ENCODE assay signal across 26 mouse cellular contexts in genomic region chr2:174444359-174444758, GRCm38 (mm10). TPM values are rescaled to one million over a fixed set of nuclear protein-coding genes. Genes with fewer than 3 reads are reported as not detected.
DNase-seq lines count a peak whose midpoint lies in the region; ATAC-seq lines count a peak whose summit lies in the region.
"Had no signal": no experiment of that assay in that cellular context is flagged by ENCODE, and none has a peak within 500 bp of the region (broad histone marks: within the 10 kb centered on the region; RNA-seq: fewer than 3 reads in every experiment).

No protein-coding gene starts in this region.

- H3K27ac ChIP-seq in liver, embryonic 12.5 days = 0 out of 2 replicates have a peak overlapping the region, but pooled peaks have one; percentile 22
- no peak overlapping the region for H3K27ac ChIP-seq in midbrain, embryonic 11.5 days (ENCODE audit: low read depth, low read length)
- no peak overlapping the region for H3K27ac ChIP-seq in midbrain, embryonic 16.5 days (ENCODE audit: low read length)
- H3K27ac ChIP-seq: embryonic facial prominence, embryonic 13.5 days; embryonic facial prominence, embryonic 15.5 days; forebrain, embryonic 10.5 days; forebrain, embryonic 12.5 days had no signal

- no peak overlapping the region for H3K4me3 ChIP-seq in liver, embryonic 12.5 days
- H3K4me3 ChIP-seq in midbrain, embryonic 11.5 days (ENCODE audit: low read depth, low read length) = no peak overlapping the region
- no peak overlapping the region for H3K4me3 ChIP-seq in midbrain, embryonic 16.5 days (ENCODE audit: low read depth, low read length)
- H3K4me3 ChIP-seq: embryonic facial prominence, embryonic 13.5 days; embryonic facial prominence, embryonic 15.5 days; erythroblast, embryonic 14.5 days; forebrain, embryonic 10.5 days; forebrain, embryonic 12.5 days had no signal

- no peak overlapping the region for H3K4me2 ChIP-seq in liver, embryonic 12.5 days
- no peak overlapping the region for H3K4me2 ChIP-seq in midbrain, embryonic 11.5 days
- no peak overlapping the region for H3K4me2 ChIP-seq in midbrain, embryonic 16.5 days (ENCODE audit: low read length)
- H3K4me2 ChIP-seq: embryonic facial prominence, embryonic 13.5 days; embryonic facial prominence, embryonic 15.5 days; forebrain, embryonic 12.5 days had no signal

- 61% methylated on average over 7 of the region's 7 CpGs for WGBS in liver, embryonic 12.5 days (ENCODE audit: insufficient replicate concordance)
- 85% methylated on average over 6 of the region's 7 CpGs for WGBS in midbrain, embryonic 11.5 days
- 86% methylated on average over 7 of the region's 7 CpGs for WGBS in midbrain, embryonic 16.5 days

- H3K9ac ChIP-seq in liver, embryonic 12.5 days = no peak overlapping the region
- no peak overlapping the region for H3K9ac ChIP-seq in midbrain, embryonic 11.5 days (ENCODE audit: low read length)
- no peak overlapping the region for H3K9ac ChIP-seq in midbrain, embryonic 16.5 days (ENCODE audit: low read depth, low read length)
- H3K9ac ChIP-seq: embryonic facial prominence, embryonic 13.5 days; embryonic facial prominence, embryonic 15.5 days; forebrain, embryonic 12.5 days had no signal

- no peaks in the 10 kb centered on the region for H3K36me3 ChIP-seq in liver, embryonic 12.5 days
- H3K36me3 ChIP-seq in midbrain, embryonic 11.5 days (ENCODE audit: control insufficient read depth, insufficient read depth, low read length) = no peaks in the 10 kb centered on the region
- H3K36me3 ChIP-seq in midbrain, embryonic 16.5 days (ENCODE audit: control insufficient read depth, insufficient read depth, low read length) = no peaks in the 10 kb centered on the region
- H3K36me3 ChIP-seq: embryonic facial prominence, embryonic 13.5 days; embryonic facial prominence, embryonic 15.5 days; forebrain, embryonic 10.5 days; forebrain, embryonic 12.5 days; G1E had no signal

- no peak for ATAC-seq in liver, embryonic 12.5 days
- no peak for ATAC-seq in midbrain, embryonic 11.5 days (ENCODE audit: low FRiP score)
- no peak for ATAC-seq in midbrain, embryonic 16.5 days
- 0 out of 2 replicates have a peak, but pooled peaks have one; percentile 14 for ATAC-seq in megakaryocyte progenitor cell, adult 5-6 weeks (replicated peaks; ENCODE audit: poor library complexity)
- ATAC-seq: forebrain, embryonic 14.5 days; forebrain, embryonic 16.5 days had no signal

- peaks cover 29% of the 10 kb centered on the region for H3K4me1 ChIP-seq in liver, embryonic 12.5 days
- H3K4me1 ChIP-seq in midbrain, embryonic 11.5 days (ENCODE audit: control insufficient read depth, insufficient read depth, low read length) = peaks cover 3% of the 10 kb centered on the region; the same call in 1 of the 2 replicates
- H3K4me1 ChIP-seq in midbrain, embryonic 16.5 days (ENCODE audit: control insufficient read depth, insufficient read depth, low read length) = 0 out of 2 replicates have a peak, but pooled peaks cover under 1% of the 10 kb centered on the region

- no peaks in the 10 kb centered on the region for H3K9me3 ChIP-seq in liver, embryonic 12.5 days (replicated peaks)
- no peaks in the 10 kb centered on the region for H3K9me3 ChIP-seq in midbrain, embryonic 11.5 days (ENCODE audit: control insufficient read depth, low read length)
- H3K9me3 ChIP-seq in midbrain, embryonic 16.5 days (replicated peaks; ENCODE audit: control insufficient read depth, low read length, poor library complexity, severe bottlenecking) = no peaks in the 10 kb centered on the region
- H3K9me3 ChIP-seq: embryonic facial prominence, embryonic 13.5 days; embryonic facial prominence, embryonic 15.5 days; forebrain, embryonic 10.5 days; forebrain, embryonic 12.5 days; G1E had no signal

- DNase-seq in liver (no peak), MN1 (ENCODE audit: low spot score) (no peak)
- DNase-seq in midbrain, embryonic 11.5 days (ENCODE audit: low spot score, missing footprints) = peak; percentile 26
- DNase-seq in heart, adult 8-10 months (ENCODE audit: low spot score) = no peak
- DNase-seq: adrenal gland, adult 2 months; adrenal gland, postnatal 10 days; adrenal gland, postnatal 25 days; cerebellum, adult 11 months; cerebellum, adult 18-20 months; cerebellum, adult 8-10 months; cerebellum, adult 9-11 months; cerebellum, postnatal 14 days; cerebellum, postnatal 36 days; embryo, embryonic 11 days had no signal

- peaks cover 16% of the 10 kb centered on the region for H3K27me3 ChIP-seq in liver, embryonic 12.5 days (replicated peaks)
- H3K27me3 ChIP-seq in midbrain, embryonic 11.5 days (ENCODE audit: control insufficient read depth, insufficient read depth, low read length) = no peaks in the 10 kb centered on the region
- no peaks in the 10 kb centered on the region for H3K27me3 ChIP-seq in midbrain, embryonic 16.5 days (ENCODE audit: control insufficient read depth, insufficient read depth, low read depth, low read length)
- H3K27me3 ChIP-seq: embryonic facial prominence, embryonic 13.5 days; embryonic facial prominence, embryonic 15.5 days; forebrain, embryonic 12.5 days had no signal

RNA-seq across cellular contexts. Expression of gene Ctsz, which starts 5.5 kb away (rescaled TPM):
- 102 and 111 TPM in 2 replicates for polyA plus RNA-seq in liver, embryonic 12.5 days (2016; fragmentation: Nextera tagmentation; extraction: Ambion mirVana)
- polyA plus RNA-seq in midbrain, embryonic 11.5 days (2014; fragmentation: Nextera tagmentation; extraction: Ambion mirVana) = 93.7 and 102 TPM in 2 replicates
- polyA plus RNA-seq in midbrain, embryonic 16.5 days (2015; fragmentation: Nextera tagmentation; extraction: Ambion mirVana) = 54.8 and 63.3 TPM in 2 replicates
- 190 and 207 TPM in 2 replicates for total RNA-seq in megakaryocyte progenitor cell, adult 5-6 weeks (2015)
- total RNA-seq in megakaryocyte progenitor cell, adult 5-6 weeks (2017) = 307 and 339 TPM in 2 replicates
- 10 to 100 TPM; 23.2 to 31.4 (median 25.9) TPM for total RNA-seq in heart, adult 8-10 months (2022)

RNA-seq across cellular contexts. Expression of gene Tubb1, which starts 6.1 kb away (rescaled TPM):
- 48.2 and 55.7 TPM in 2 replicates for polyA plus RNA-seq in liver, embryonic 12.5 days (2016; fragmentation: Nextera tagmentation; extraction: Ambion mirVana)
- 5.3 and 6.8 TPM in 2 replicates for polyA plus RNA-seq in midbrain, embryonic 11.5 days (2014; fragmentation: Nextera tagmentation; extraction: Ambion mirVana)
- 0.43 and 0.48 TPM in 2 replicates for polyA plus RNA-seq in midbrain, embryonic 16.5 days (2015; fragmentation: Nextera tagmentation; extraction: Ambion mirVana)
- total RNA-seq in megakaryocyte progenitor cell, adult 5-6 weeks (2015) = not detected in 2 replicates
- 0.30 TPM in 1 of 2 replicates, not detected in the other for total RNA-seq in megakaryocyte progenitor cell, adult 5-6 weeks (2017)
- 10 to 100 TPM in 1 of 4 experiments, 1 to 10 TPM in 3; 4.1 to 10.8 (median 6.5) TPM for total RNA-seq in heart, adult 8-10 months (2022)
- polyA plus RNA-seq: C2C12, G1E had no signal

RNA-seq across cellular contexts. Expression of gene Atp5e, which starts 19.5 kb away (rescaled TPM):
- polyA plus RNA-seq in liver, embryonic 12.5 days (2016; fragmentation: Nextera tagmentation; extraction: Ambion mirVana) = 514 and 545 TPM in 2 replicates
- 694 and 705 TPM in 2 replicates for polyA plus RNA-seq in midbrain, embryonic 11.5 days (2014; fragmentation: Nextera tagmentation; extraction: Ambion mirVana)
- polyA plus RNA-seq in midbrain, embryonic 16.5 days (2015; fragmentation: Nextera tagmentation; extraction: Ambion mirVana) = 681 and 687 TPM in 2 replicates
- total RNA-seq in megakaryocyte progenitor cell, adult 5-6 weeks (2015) = 546 and 547 TPM in 2 replicates
- 250 and 276 TPM in 2 replicates for total RNA-seq in megakaryocyte progenitor cell, adult 5-6 weeks (2017)
- 1,000 to 10,000 TPM; 1,537 to 1,974 (median 1,684) TPM for total RNA-seq in heart, adult 8-10 months (2022)

RNA-seq across cellular contexts. Expression of gene Prelid3b, which starts 28.5 kb away (rescaled TPM):
- 113 and 115 TPM in 2 replicates for polyA plus RNA-seq in liver, embryonic 12.5 days (2016; fragmentation: Nextera tagmentation; extraction: Ambion mirVana)
- polyA plus RNA-seq in midbrain, embryonic 11.5 days (2014; fragmentation: Nextera tagmentation; extraction: Ambion mirVana) = 129 and 130 TPM in 2 replicates
- 109 and 110 TPM in 2 replicates for polyA plus RNA-seq in midbrain, embryonic 16.5 days (2015; fragmentation: Nextera tagmentation; extraction: Ambion mirVana)
- 85.8 and 87.2 TPM in 2 replicates for total RNA-seq in megakaryocyte progenitor cell, adult 5-6 weeks (2015)
- total RNA-seq in megakaryocyte progenitor cell, adult 5-6 weeks (2017) = 145 and 157 TPM in 2 replicates
- total RNA-seq in heart, adult 8-10 months (2022) = 10 to 100 TPM; 49.9 to 68.8 (median 58.7) TPM

RNA-seq across cellular contexts. Expression of gene Nelfcd, which starts 28.8 kb away (rescaled TPM):
- polyA plus RNA-seq in liver, embryonic 12.5 days (2016; fragmentation: Nextera tagmentation; extraction: Ambion mirVana) = 99.2 and 100 TPM in 2 replicates
- 163 and 164 TPM in 2 replicates for polyA plus RNA-seq in midbrain, embryonic 11.5 days (2014; fragmentation: Nextera tagmentation; extraction: Ambion mirVana)
- 108 TPM in 2 replicates for polyA plus RNA-seq in midbrain, embryonic 16.5 days (2015; fragmentation: Nextera tagmentation; extraction: Ambion mirVana)
- 27.7 and 29.3 TPM in 2 replicates for total RNA-seq in megakaryocyte progenitor cell, adult 5-6 weeks (2015)
- 33.8 and 43.0 TPM in 2 replicates for total RNA-seq in megakaryocyte progenitor cell, adult 5-6 weeks (2017)
- total RNA-seq in heart, adult 8-10 months (2022) = 10 to 100 TPM; 27.3 to 28.7 (median 28.4) TPM
